Mouse (Mus musculus): ENCODE data around the gene A230050P20Rik.

Gene A230050P20Rik

DNA sequence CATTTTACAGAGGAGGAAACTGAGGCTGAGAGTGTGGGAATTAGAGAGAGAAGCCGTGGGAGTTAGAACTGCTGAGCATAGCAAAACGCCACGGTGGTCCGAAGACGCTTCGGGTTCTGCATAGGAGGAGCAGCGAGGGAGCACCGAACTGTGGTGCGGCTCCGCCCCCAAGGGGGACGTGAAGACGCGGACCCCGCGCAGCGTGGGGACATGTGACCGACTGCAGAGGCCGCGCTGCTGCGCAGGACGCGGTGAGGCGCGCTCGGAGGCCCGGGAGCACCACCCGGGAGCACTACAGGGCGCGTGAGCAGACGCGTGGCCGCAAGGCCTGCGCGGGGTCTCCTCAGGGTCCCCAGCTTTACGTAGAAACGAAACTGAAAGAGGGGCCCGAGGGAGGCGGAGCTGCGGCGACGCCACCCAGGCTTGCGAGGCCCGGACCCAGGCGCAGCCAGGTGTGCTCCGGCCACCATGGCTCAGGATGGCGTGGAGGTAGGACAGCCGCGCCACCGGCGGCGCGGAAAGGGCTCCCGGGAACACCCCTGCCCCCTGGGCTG is at the start of gene A230050P20Rik:
TSS of gene A230050P20Rik (plus strand) at position 195 of the 554 bp plus-strand sequence.
- CTCF ChIA-PET = interaction anchor here in 2 of 4 experiments (0.5 to 2.2 kb wide), 5 partner anchors 9 to 322 kb away, joined by 3 to 5 read pairs (median 4); no protein-coding TSS in a partner anchor
- POLR2A ChIA-PET = interaction anchor here in 2 of 4 experiments (1.5 to 6.3 kb wide), 5 partner anchors 10 to 38 kb away, joined by 3 to 29 read pairs (median 9); partner anchors contain the start of genes Angptl6 (in 1 of the 2) and Eif3g (in 1 of the 2)

DNA sequence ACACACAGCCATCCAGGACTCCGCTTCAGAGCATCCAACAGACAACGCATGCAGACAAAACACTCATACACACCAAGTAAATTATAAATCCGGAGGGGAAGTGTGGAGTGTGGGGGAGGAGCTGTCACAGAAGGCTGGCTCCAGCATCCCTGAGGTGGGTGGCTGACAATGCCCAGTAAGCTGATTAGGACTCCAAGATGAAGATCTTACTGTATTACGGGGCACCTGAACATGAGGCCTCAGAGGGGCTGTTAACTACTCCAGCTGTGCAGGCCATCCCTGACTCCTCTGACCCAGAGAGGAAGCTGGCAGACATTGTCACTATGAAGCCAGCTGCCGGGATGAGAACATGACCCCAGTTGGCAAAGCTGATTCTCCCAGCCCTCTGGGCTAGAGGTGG is 48.4 kb upstream of the A230050P20Rik start:
- ChIA-PET POLR2A (no interaction called here), CTCF (interaction anchor here in 3 of 4 experiments (0.5 to 2.2 kb wide), 4 partner anchors 11 to 807 kb away, joined by 3 to 10 read pairs (median 6); no protein-coding TSS in a partner anchor)

DNA sequence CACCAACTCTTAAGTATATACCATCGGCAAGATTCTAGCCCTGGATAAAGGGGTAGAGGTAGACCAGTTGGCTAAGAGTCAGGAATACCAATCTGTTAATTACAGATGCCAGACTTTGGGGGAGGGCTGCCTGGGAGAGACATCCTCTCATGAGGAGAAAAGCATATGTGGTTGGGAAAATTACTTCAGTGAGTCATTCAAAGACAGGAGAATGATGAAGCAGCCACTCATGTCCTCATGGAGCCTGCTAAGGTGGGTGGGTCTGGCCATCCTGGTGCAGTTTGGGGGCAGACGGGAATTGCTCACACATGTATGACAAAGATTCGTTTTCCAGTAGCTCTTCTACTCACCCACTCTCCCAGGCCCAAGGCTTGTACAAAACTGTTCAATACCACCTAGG is 45.6 kb upstream of the A230050P20Rik start:
- CTCF ChIA-PET = interaction anchor here in 2 of 4 experiments (0.9 to 1.4 kb wide), 3 partner anchors 8 to 83 kb away, joined by 4 to 5 read pairs (median 5); no protein-coding TSS in a partner anchor
- POLR2A ChIA-PET = interaction anchor here in 1 of 4 experiments (1.2 kb wide), 2 partner anchors 10 to 11 kb away, joined by 3 to 5 read pairs; no protein-coding TSS in a partner anchor

DNA sequence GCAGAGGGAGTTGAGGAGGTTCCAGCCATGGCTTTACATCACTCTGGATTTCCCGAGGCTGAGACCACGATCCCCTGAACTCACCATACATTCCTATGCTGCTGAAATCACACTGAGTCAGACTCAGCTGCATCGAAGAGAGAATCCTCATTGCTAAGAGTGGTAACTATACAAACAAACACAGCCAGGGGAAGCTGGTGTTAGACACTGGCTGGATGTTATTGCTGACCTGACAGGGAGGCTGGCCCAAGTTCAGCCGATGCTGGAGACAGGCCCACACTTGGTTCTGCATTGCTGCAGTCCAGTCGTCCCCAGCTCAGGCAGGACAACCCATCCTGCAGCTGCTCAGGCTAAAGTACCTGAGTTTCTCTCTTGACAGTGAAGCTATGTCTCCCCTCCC is 42.7 kb upstream of the A230050P20Rik start:
- ChIA-PET CTCF (interaction anchor here in 3 of 4 experiments (0.6 to 1.8 kb wide), 5 partner anchors 21 to 357 kb away, joined by 3 to 5 read pairs (median 3); no protein-coding TSS in a partner anchor), POLR2A (interaction anchor here in 2 of 4 experiments (0.6 to 1.4 kb wide), 2 partner anchors 31 to 157 kb away, joined by 3 to 4 read pairs; no protein-coding TSS in a partner anchor)

DNA sequence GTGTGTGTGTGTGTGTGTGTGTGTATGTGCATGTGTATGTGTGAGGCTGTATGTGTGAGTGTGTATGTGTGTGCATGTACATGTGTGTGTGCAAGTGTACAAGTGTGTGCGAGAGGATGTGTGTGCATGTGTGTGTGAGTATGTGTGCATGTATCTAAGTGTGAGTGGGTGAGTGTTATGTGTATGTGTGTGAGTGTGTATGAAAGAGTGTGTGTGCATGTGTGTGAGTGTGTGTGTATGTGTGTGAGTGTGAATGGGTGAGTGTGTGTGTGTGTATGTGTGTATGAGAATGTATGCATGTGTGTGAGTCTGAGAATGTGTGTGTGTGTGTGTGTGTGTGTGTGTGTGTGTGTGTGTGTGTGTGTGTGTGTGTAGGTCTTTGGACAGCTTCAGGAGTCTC is 40.3 kb upstream of the A230050P20Rik start:
- POLR2A ChIA-PET = no interaction called here
- CTCF ChIA-PET = interaction anchor here in 1 of 4 experiments (1.0 kb wide), 1 partner anchor 130 kb away, joined by 8 read pairs; no protein-coding TSS in a partner anchor

DNA sequence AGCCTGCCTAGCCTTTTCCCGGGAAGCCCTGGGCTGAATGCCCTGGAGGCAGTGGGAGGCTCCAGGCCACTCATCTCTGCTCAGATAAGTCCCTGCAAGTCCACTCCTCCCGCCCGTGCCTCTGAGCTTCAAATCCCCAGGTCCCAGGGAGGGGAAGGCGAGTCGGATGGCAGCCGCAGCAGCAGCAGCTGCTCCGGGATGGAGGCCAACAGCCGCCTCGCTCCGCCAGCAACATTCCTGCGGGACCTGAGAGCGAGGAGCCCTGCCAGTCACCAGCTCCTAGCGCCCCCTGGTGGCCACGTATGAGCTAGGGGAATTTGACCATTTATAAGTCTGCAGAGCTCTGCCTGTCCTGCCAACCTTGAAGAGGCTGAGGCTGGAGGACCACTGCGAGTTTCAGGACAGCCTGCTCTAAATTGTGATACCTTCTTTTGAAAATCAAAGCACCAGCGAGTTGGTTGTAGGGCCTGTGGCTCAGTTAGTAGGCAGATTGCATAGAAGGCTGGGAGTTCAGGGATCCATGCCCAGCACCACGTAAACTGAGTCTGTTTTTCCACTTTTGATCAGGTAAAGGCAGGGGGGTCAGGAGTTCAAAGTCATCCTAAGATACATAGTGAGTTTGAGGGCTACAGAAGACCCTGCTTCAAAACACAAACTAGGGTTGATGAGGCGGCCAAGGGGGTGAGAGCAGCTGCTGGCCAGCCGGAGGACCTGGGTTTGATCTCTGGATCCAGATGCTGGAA is 37.4 kb upstream of the A230050P20Rik start:
- ChIA-PET POLR2A (interaction anchor here in 3 of 4 experiments (0.7 to 2.7 kb wide), 32 partner anchors 9 to 286 kb away, joined by 3 to 14 read pairs (median 4); partner anchors contain the start of genes A230050P20Rik (in 1 of the 3), Col5a3 (in 1 of the 3), Gm38431 (in 1 of the 3) and Icam1 (in 1 of the 3)), CTCF (interaction anchor here (0.5 to 8.1 kb wide), 77 partner anchors 9 to 374 kb away, joined by 3 to 137 read pairs (median 4); partner anchors contain the start of genes Col5a3 (in 3 of the 4), Rdh8 (in 2 of the 4), Eif3g (in 1 of the 4) and Mrpl4 (in 1 of the 4))

DNA sequence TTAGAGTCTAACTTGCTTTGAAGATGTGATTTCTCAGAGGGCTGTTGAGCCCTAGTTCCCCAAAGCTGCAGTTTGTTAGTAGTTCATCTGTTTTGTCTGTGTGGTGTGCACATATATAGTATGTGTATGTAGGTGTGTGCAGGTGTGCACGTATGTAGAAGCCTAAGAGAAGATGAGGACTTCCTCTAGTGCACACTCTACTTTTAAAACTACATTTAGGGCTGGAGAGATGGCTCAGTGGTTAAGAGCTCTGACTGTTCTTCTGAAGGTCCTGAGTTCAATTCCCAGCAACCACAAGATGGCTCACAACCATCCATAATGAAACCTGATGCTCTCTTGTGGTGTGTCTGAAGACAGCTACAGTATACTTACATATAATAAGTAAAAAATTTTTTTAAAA is 33.6 kb upstream of the A230050P20Rik start:
- CTCF ChIA-PET = interaction anchor here (0.6 to 8.1 kb wide), 9 partner anchors 24 to 265 kb away, joined by 3 to 137 read pairs (median 4); partner anchors contain the start of gene Olfm2 (in 1 of the 4)
- POLR2A ChIA-PET = interaction anchor here in 2 of 4 experiments (0.6 to 0.7 kb wide), 3 partner anchors 40 to 118 kb away, joined by 3 to 4 read pairs (median 3); no protein-coding TSS in a partner anchor

DNA sequence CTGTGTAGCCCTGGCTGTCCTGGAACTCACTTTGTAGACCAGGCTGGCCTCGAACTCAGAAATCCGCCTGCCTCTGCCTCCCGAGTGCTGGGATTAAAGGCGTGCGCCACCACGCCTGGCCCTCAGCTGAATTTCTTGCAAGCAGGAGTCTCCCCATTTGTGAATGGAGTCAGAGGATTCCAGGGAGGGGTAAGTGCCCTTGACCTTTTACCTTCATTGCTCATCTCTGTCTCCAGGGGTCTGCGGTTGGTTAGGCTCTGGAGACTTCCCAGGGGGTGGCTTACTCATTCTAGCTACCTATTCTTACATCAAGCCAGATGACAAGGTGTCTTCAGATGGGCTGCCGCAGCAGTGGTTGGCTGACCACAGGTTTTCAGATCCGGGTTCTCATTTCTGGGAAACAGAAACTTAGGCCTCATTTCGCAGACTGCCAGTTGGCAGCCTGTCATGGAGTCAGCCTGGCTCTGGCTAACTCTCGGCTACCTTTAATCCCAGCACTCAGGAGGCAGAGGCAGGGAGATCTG is 32.9 kb upstream of the A230050P20Rik start:
- CTCF ChIA-PET = interaction anchor here (0.6 to 8.1 kb wide), 7 partner anchors 81 to 265 kb away, joined by 3 to 137 read pairs (median 4); partner anchors contain the start of gene Olfm2 (in 1 of the 4)
- POLR2A ChIA-PET = interaction anchor here in 3 of 4 experiments (0.6 to 1.2 kb wide), 5 partner anchors 19 to 118 kb away, joined by 3 to 4 read pairs (median 3); no protein-coding TSS in a partner anchor

DNA sequence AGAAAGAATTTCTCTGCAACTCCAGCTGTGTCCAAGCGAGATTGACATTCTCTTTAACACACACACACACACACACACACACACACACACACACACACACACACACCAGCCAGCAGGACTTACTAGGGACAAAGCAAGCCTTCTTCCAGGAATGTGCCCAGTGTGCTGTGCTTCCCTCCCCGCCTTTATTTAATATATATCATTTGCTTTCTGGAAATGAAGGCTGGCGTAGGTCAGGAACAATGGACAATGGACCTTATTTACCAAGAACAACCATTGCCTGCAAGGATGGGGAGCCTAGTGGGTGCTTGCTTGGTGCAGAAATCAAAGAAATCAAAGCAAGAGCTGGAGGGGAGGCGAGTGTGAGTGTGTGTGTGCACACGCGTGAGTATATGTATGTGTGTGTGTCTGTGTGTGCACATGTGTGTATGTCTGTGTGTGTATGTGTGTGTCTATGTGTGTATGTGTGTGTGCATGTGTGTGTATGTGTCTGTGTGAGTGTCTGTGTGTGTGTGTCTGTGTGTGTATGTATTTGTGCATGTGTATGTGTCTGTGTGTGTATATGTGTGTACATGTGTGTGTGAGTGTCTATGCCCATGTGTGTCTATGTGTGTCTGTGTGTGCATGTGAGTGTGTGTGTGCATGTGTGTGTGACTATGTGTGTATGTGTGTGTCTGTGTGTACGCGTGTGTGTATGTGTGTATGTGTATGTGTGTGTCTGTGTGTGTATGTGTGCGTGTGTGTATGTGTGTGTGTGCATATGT is 31.1 kb upstream of the A230050P20Rik start:
- POLR2A ChIA-PET = interaction anchor here in 1 of 4 experiments (1.6 kb wide), 1 partner anchor 29 kb away, joined by 3 read pairs; no protein-coding TSS in a partner anchor
- CTCF ChIA-PET = interaction anchor here in 1 of 4 experiments (0.5 to 1.0 kb wide), 2 partner anchors 97 to 171 kb away, joined by 3 to 5 read pairs; no protein-coding TSS in a partner anchor

DNA sequence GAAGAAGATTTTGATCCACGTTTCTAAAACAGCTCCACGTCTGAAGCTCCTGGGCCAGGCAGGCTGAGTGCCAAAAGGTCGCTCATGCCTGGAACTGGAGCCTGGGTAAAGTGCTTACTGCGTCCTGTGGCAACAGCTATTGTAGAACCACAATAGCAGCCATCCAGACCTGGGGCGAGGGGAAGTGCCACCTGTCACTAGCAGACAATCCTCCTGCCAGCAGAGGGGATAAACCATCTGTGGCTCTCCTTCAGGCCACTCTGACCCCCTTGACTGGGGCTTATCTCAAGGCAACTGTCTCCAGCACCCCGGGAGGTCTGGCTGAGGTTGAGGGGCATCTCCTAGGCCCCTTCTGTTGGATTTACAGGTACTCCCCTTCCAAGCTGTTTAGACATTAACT is 29.5 kb upstream of the A230050P20Rik start:
- CTCF ChIA-PET = no interaction called here
- POLR2A ChIA-PET = interaction anchor here in 1 of 4 experiments (1.6 kb wide), 1 partner anchor 28 kb away, joined by 3 read pairs; no protein-coding TSS in a partner anchor

DNA sequence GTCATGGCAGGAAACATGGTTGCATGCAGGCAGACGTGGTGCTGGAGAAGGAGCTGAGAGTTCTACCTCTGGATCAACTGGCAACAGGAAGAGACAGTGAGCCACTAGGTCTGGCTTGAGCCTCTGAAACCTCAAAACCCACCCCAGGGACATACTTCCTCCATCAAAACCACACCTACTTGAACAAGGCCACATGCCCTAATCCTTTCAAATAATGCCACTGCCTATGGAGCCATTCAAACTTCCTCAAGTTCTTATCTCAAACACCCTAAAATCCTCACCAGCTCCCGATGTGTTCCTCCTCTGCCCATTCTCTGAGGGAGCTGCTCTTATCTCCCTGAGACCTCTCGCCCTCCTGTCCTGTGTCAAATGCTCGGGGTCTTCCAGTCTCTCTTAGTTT is 26.2 kb upstream of the A230050P20Rik start:
- POLR2A ChIA-PET = interaction anchor here in 2 of 4 experiments (0.6 to 0.7 kb wide), 2 partner anchors 21 to 131 kb away, joined by 3 read pairs; no protein-coding TSS in a partner anchor
- CTCF ChIA-PET = interaction anchor here (0.5 to 3.8 kb wide), 11 partner anchors 11 to 186 kb away, joined by 3 to 16 read pairs (median 4); no protein-coding TSS in a partner anchor

DNA sequence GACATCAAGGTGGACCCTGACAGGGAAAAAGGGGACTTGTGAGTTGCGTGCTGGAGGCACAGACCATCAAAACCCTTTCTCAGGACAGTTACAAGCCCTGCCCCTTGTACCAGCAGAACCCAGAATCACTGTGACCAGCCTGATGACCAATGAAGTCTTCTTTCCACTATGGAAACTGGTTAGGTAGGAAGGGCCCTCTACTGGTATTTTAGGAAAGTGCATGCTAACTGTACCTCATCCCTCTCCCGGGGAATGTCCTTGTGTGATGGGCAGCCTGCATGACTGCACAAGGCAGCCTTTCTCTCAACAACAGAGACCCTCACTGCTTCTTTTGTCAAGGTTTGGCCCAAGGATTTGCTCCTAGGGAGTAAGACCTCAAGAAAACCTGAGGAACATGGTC is 25.8 kb upstream of the A230050P20Rik start:
- ChIA-PET POLR2A (interaction anchor here in 1 of 4 experiments (0.7 kb wide), 1 partner anchor 21 kb away, joined by 3 read pairs; no protein-coding TSS in a partner anchor), CTCF (interaction anchor here in 3 of 4 experiments (0.9 to 3.8 kb wide), 6 partner anchors 12 to 102 kb away, joined by 3 to 16 read pairs (median 5); no protein-coding TSS in a partner anchor)

DNA sequence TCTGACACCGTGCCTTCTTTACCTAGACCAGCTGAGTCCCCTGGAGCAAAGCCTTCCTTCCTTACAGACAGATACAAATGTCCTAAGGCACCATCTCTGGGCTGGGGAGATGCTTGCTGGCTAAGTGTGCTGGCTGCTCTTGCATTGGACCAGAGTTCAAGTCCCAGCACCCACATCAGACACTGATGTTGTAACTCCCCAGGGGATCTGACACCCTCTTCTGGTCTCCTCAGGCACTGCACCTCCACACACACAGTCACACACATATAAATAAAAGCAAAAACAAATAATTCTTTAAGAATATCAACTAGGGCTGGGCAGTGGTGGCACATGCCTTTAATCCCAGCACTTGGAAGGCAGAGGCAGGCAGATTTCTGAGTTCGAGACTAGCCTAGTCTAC is 18.3 kb upstream of the A230050P20Rik start:
- ChIA-PET CTCF (interaction anchor here in 2 of 4 experiments (0.6 to 1.2 kb wide), 4 partner anchors 12 to 160 kb away, joined by 3 to 8 read pairs (median 4); no protein-coding TSS in a partner anchor), POLR2A (interaction anchor here in 1 of 4 experiments (0.8 kb wide), 1 partner anchor 20 kb away, joined by 3 read pairs; no protein-coding TSS in a partner anchor)

DNA sequence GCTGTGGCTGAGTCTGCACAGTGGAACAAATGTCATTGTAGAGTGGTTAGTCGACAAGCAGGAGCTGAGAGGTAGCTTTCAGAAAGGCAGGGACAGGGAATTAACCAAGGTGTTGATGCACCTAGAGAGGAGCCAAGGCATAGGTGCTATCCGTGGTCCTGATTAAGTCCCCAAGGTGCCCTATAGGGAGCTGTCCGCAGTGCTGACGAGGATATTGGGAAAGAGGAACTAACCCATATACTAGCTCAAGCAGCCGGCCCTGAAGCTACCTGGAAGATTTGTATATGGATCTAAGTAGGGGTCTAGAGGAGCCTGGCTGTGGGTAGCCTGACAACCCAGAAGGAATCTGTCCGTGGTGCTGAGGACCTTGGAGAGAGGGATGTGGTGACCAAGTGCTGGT is 11.3 kb upstream of the A230050P20Rik start:
- POLR2A ChIA-PET = interaction anchor here in 3 of 4 experiments (0.6 to 1.7 kb wide), 12 partner anchors 10 to 235 kb away, joined by 3 to 12 read pairs (median 4); partner anchors contain the start of genes Angptl6 (in 2 of the 3), Ubl5 (in 2 of the 3), Gm38431 (in 1 of the 3) and Raver1 (in 1 of the 3)
- CTCF ChIA-PET = interaction anchor here (0.5 to 1.6 kb wide), 23 partner anchors 9 to 280 kb away, joined by 3 to 10 read pairs (median 4); partner anchors contain the start of genes Icam4 (in 1 of the 4) and Tyk2 (in 1 of the 4)

DNA sequence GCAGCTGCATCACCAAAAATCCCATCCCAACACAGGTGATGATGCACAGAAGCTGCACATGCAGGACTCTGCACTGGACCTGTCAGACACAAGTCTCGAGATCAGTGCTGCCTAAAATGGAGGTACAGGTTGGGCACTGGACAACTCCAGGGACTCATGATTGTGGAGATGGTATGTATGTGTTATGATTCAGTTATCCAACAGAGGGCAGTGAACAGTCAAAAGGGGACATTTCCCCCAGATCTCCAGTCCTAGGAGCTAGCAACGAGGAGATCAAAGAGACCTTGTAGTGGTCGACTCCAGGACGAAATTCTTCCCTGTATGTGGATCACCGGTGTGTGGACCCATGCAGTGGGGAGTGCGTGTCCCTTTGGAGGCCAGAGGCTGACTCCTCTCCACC is 8.5 kb upstream of the A230050P20Rik start:
- ChIA-PET CTCF (interaction anchor here (0.5 to 3.4 kb wide), 10 partner anchors 10 to 309 kb away, joined by 3 to 13 read pairs (median 4); no protein-coding TSS in a partner anchor), POLR2A (interaction anchor here in 2 of 4 experiments (0.5 to 2.8 kb wide), 2 partner anchors 18 to 289 kb away, joined by 3 to 14 read pairs; no protein-coding TSS in a partner anchor)

DNA sequence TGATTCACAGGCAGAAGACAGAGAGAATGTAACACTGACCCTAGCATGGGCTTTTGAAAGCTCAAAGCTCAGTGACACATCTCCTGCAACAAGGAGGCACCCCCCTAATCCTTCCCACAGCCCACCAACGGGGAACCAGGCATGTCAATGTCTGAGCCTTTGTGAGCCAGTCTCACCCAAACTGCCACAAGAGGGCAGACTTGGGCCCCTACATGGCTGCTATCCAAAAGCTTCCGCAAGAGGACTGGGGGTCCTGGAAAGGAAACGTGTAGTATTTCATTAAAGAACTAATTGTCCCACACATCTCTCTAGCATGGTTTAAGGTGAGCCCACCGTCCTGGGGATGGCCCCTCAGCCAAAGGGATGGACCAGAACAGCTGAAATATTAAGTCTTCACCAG is 6.6 kb upstream of the A230050P20Rik start:
- POLR2A ChIA-PET = interaction anchor here in 2 of 4 experiments (0.7 to 2.8 kb wide), 3 partner anchors 9 to 16 kb away, joined by 3 to 14 read pairs (median 4); no protein-coding TSS in a partner anchor
- CTCF ChIA-PET = interaction anchor here (0.5 to 3.4 kb wide), 26 partner anchors 9 to 380 kb away, joined by 3 to 13 read pairs (median 4); no protein-coding TSS in a partner anchor

Data from embryonic stem cell, embryonic (primary cell).